Mouse (Mus musculus) T-helper 2 cell (primary cell): ENCODE results near the gene Abcc4.

Experiments used
- in situ Hi-C: fragments of 300-600 bp; cut with MboI, MseI; formaldehyde crosslinking; loops from one replicate; pipeline ENCODE4 v1.15.1; 2025; ENCODE audit warnings: high pct_unique_total_duplicates

The Abcc4 gene

GRCm38 (mm10) chr14:118713408-118713807 is 7.4 kb upstream of the Abcc4 start:
- in situ Hi-C loops = no loop called here

- in situ Hi-C loops = no loop called here
These were observed 6.9 kb upstream of the Abcc4 start for GRCm38 (mm10) chr14:118712889-118713288.

GRCm38 (mm10) chr14:118710945-118711344 is 4.9 kb upstream of the Abcc4 start:
- in situ Hi-C loops = no loop called here

- in situ Hi-C loops = no loop called here
These were observed 3.7 kb upstream of the Abcc4 start for GRCm38 (mm10) chr14:118709736-118710135.

- in situ Hi-C loops = no loop called here
These were observed 2.1 kb upstream of the Abcc4 start for GRCm38 (mm10) chr14:118708126-118708525.

GRCm38 (mm10) chr14:118706962-118707361 is 943 bp upstream of the Abcc4 start:
- in situ Hi-C loops = no loop called here

GRCm38 (mm10) chr14:118705465-118705807 is 583 bp downstream of the Abcc4 start:
- in situ Hi-C loops = no loop called here

GRCm38 (mm10) chr14:118703363-118703762 is 2.7 kb downstream of the Abcc4 start:
- in situ Hi-C loops = no loop called here

- in situ Hi-C loops = no loop called here
These were observed 3.9 kb downstream of the Abcc4 start for GRCm38 (mm10) chr14:118701991-118702608.

GRCm38 (mm10) chr14:118700576-118700975 is 5.4 kb downstream of the Abcc4 start:
- in situ Hi-C loops = no loop called here

GRCm38 (mm10) chr14:118699963-118700362 is 6.1 kb downstream of the Abcc4 start:
- in situ Hi-C loops = no loop called here

GRCm38 (mm10) chr14:118699508-118699907 is 6.5 kb downstream of the Abcc4 start:
- in situ Hi-C loops = no loop called here

GRCm38 (mm10) chr14:118696556-118697289 is 9.3 kb downstream of the Abcc4 start:
- in situ Hi-C loops = no loop called here

- in situ Hi-C loops = no loop called here
These were observed 10.2 kb downstream of the Abcc4 start for GRCm38 (mm10) chr14:118695866-118696265.

- in situ Hi-C loops = no loop called here
These were observed 11.7 kb downstream of the Abcc4 start for GRCm38 (mm10) chr14:118694321-118694720.

GRCm38 (mm10) chr14:118691910-118692309 is 14.1 kb downstream of the Abcc4 start:
- in situ Hi-C loops = no loop called here

GRCm38 (mm10) chr14:118691404-118691803 is 14.6 kb downstream of the Abcc4 start:
- in situ Hi-C loops = no loop called here

GRCm38 (mm10) chr14:118690921-118691320 is 15.1 kb downstream of the Abcc4 start:
- in situ Hi-C loops = no loop called here

- in situ Hi-C loops = no loop called here
These were observed 15.7 kb downstream of the Abcc4 start for GRCm38 (mm10) chr14:118690336-118690735.

- in situ Hi-C loops = no loop called here
These were observed 17.4 kb downstream of the Abcc4 start for GRCm38 (mm10) chr14:118688643-118689042.

- in situ Hi-C loops = no loop called here
These were observed 19.2 kb downstream of the Abcc4 start for GRCm38 (mm10) chr14:118686861-118687260.

- in situ Hi-C loops = no loop called here
These were observed 20.4 kb downstream of the Abcc4 start for GRCm38 (mm10) chr14:118685572-118685971.

- in situ Hi-C loops = no loop called here
These were observed 23.5 kb downstream of the Abcc4 start for GRCm38 (mm10) chr14:118682339-118683034.
